Mouse (Mus musculus) ES-E14 (cell line): ENCODE data around the gene Mgat3.

ENCODE experiments used
- CHD2 ChIP-seq: IDR thresholded peaks from 2 replicates; pipeline ENCODE4 v1.6.1; 2014; ENCODE audit warnings: mild to moderate bottlenecking, low read depth, low read length, inconsistent platforms
- HCFC1 ChIP-seq: IDR thresholded peaks from 2 replicates; pipeline ENCODE4 v1.6.1; 2012; ENCODE audit warnings: low read length, inconsistent platforms, borderline replicate concordance; ENCODE audit not compliant: insufficient read depth
- ZC3H11A ChIP-seq: IDR thresholded peaks from 2 replicates; pipeline ENCODE4 v1.6.1; 2012; ENCODE audit warnings: low read depth, mild to moderate bottlenecking, inconsistent platforms, low read length, borderline replicate concordance
- ZNF384 ChIP-seq: IDR thresholded peaks from 2 replicates; pipeline ENCODE4 v1.6.1; 2012; ENCODE audit warnings: low read depth, low read length, inconsistent platforms

- no peak for TF ChIP-seq HCFC1
- no peak for TF ChIP-seq ZC3H11A
- no peak for TF ChIP-seq CHD2
- no peak for TF ChIP-seq ZNF384
These were observed 19.3 kb downstream of the Mgat3 start for GRCm38 (mm10) chr15:80192847-80193246.
